Mouse (Mus musculus) large intestine, adult 2 months (tissue): ENCODE measurements around the gene Uncx. TPM values are rescaled to one million over a fixed set of nuclear protein-coding genes. Genes with fewer than 3 reads are reported as not detected.
"Not testable (repeated sequence)": the region's sequence is repeated elsewhere in the genome, so short reads cannot be mapped to it uniquely, and the experiment has no call there.

Source experiments
- DNase-seq: peaks from one replicate; pipeline ENCODE4 v3.0.0-alpha.2; 2012; ENCODE audit warnings: low read depth, low spot score
- WGBS: fragments of 180-500 bp; shearing (Covaris S2); methylation state at CpG from one replicate; pipeline ENCODE4 v1.1.7; 2018; 5-methylcytosine and 5-hydroxymethylcytosine counted together
- polyA plus RNA-seq: library from polyadenylated mRNA; depleted of rRNA; stranded (reverse); fragments of >200 nt; gene quantifications from 2 replicates; pipeline ENCODE4 v1.2.3, GENCODE M21; 2012; rRNA removed

Uncx gene
- polyA plus RNA-seq, 1 experiment: not detected

DNA sequence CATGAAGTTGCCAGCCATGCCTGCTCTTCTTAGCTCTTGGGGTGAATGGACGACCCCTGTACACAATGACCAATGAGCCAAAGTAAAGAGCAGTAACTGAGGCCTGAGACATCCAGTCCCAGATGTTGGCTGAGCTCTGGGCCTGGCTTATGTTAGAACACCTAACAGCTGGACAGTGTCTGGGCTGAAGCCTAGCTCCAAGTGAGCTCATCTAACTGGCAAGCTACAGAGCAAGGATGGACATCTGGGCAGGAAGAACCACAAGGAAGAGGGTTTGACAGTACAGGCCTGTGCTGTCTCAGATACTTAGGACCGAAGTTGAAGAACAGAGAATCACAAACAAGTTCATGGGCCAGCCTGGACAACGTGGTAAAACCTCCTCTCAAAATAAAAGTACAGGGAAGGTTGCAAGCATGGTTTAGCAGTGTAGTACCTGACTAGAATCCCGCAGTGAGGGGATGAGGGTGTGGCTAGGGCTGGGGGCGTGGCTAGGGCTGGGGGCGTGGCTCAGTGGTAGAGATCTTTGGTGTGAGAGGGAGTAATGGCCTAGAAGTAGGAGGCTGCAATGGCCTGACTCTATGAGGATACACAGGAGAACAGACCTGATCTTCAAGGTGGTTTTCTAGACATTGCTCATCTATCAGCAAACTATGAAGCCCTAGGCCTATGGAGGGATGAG is 47.5 kb downstream of the Uncx start:
- 28% methylated on average over 6 of the region's 6 CpGs for WGBS
- DNase-seq: not testable (repeated sequence)

DNA sequence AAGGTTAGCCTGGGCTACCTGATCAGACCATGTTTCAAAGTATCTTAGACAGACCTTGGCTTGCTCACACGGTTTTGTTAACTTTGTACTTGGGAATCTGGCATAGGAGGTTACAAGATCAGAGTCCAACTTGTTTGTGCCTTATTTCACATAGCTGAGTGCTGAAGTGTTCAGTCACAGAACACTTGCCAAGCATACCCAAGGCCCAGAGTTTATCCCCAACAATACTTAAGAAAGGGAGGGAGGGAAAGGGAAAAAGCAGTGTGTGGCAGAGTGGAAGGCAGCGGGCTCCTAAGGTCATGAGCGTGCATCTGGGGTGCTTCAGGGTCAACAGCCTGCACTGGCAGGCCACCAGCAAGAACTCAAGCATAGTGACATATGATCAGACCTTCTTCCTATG is 48.7 kb downstream of the Uncx start:
- WGBS: 70% methylated on average over 3 of the region's 3 CpGs
- DNase-seq: no peak

DNA sequence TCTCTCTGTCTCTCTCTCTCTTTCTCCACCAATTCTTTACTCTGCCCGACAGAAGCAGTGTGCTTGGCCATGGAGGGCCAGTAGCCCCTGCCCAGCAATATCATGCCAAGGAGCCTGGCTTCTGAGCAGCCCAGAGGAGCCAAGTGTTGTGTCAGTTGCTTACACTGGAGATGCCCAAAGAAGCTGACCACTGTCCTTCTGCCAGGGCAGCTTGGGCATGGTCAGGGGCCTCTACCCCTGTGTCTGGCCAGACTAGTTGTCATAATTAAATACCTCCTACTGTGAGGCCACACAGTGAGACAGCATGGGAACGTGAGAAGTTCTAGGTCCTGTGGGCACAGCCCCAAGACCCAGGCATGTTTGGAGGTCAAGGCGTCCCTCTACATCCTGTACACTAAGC is 49.6 kb downstream of the Uncx start:
- DNase-seq: no peak
- 73% methylated on average over 3 of the region's 3 CpGs for WGBS

DNA sequence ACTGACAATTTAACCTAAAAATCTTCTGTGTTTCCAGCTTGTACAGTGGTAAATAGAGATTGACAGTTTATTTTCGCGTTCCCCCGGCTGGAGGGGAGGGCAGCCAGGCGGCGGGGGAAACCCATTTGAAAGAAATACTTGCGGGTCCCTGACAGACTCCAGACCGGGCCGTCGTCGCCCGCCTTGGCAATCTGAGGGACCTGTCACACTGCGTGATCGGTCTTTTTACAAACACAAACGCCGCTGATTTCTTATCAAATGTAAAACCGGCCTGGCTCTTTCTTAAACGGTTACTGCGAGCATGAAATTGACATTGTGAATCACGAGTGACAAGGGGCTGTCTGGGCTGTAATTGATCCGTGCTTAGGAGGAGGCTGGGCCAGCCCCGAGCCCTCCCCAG is 50.5 kb downstream of the Uncx start:
- 28% methylated on average over 21 of the region's 21 CpGs for WGBS
- no peak for DNase-seq

DNA sequence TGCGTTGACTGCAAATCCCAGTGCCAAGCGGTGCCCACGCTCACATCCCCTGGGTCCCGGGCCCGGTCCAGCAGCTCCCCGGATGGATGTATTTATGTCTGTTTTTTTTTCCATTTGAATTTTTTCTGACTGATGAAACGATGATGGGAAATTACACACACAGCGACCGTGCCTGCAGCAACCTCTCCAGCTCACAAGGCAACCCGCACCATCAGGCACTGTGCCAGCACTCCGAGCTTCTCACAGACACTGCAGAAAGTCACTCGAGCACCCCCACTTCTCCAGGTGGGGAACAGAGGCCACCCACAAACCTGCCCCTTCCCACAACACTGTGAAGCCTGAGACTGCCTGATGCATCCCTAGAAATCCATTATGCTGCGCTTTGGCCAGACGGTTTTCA is 51.7 kb downstream of the Uncx start:
- DNase-seq: no peak
- WGBS: 79% methylated on average over 14 of the region's 14 CpGs

Other genes with a start within 250 kb of the Uncx start
- 132 and 167 TPM in 2 replicates for gene Adap1, start 217.9 kb upstream of the Uncx start, polyA plus RNA-seq
- gene Cox19, start 192.1 kb upstream of the Uncx start, polyA plus RNA-seq: 98.4 and 111 TPM in 2 replicates
- gene Cyp2w1, start 190.9 kb upstream of the Uncx start, polyA plus RNA-seq: 0.83 and 1.9 TPM in 2 replicates
- 4.4 and 5.8 TPM in 2 replicates for gene Gpr146, start 165.8 kb upstream of the Uncx start, polyA plus RNA-seq
- 2.9 and 4.6 TPM in 2 replicates for gene C130050O18Rik, start 138.2 kb upstream of the Uncx start, polyA plus RNA-seq
- gene Gper1, start 120.3 kb upstream of the Uncx start, polyA plus RNA-seq: 0.93 and 1.7 TPM in 2 replicates
- 8.7 TPM in 2 replicates for gene 3110082I17Rik, start 83.0 kb upstream of the Uncx start, polyA plus RNA-seq
- 11.9 and 16.0 TPM in 2 replicates for gene Zfand2a, start 58.9 kb upstream of the Uncx start, polyA plus RNA-seq
- 11.7 and 13.2 TPM in 2 replicates for gene Micall2, start 192.8 kb downstream of the Uncx start, polyA plus RNA-seq
- 46.5 and 53.1 TPM in 2 replicates for gene Ints1, start 232.2 kb downstream of the Uncx start, polyA plus RNA-seq
- 30.4 and 33.6 TPM in 2 replicates for gene Mafk, start 248.0 kb downstream of the Uncx start, polyA plus RNA-seq